In genomic region chr11:97198601-97199000, GRCm38 (mm10) we compare ENCODE assay signal across 7 mouse cellular contexts. TPM values are rescaled to one million over a fixed set of nuclear protein-coding genes. Genes with fewer than 3 reads are reported as not detected.
DNase-seq lines count a peak whose midpoint lies in the region; TF ChIP-seq lines count a peak whose summit lies in the region.

No protein-coding gene starts in this region.

- TF ChIP-seq CTCF in bone marrow macrophage, adult 2 months (IDR thresholded peaks at IDR 0.05; ENCODE audit: low read depth, low read length) = peak; percentile 39

- H3K9ac ChIP-seq in ES-E14 (ENCODE audit: insufficient read depth, low read depth, low read length, poor library complexity, severe bottlenecking) = no peak overlapping the region

- TF ChIP-seq POLR2A in bone marrow macrophage, adult 2 months (IDR thresholded peaks at IDR 0.05; ENCODE audit: borderline replicate concordance, low read depth, low read length) = no peak

- no peak overlapping the region for H3K27ac ChIP-seq in ES-E14 (ENCODE audit: insufficient read depth, low read depth, low read length, poor library complexity, severe bottlenecking)
- no peak overlapping the region for H3K27ac ChIP-seq in bone marrow macrophage, adult 2 months (ENCODE audit: insufficient read depth, low read depth, low read length)

- in situ Hi-C loops in ES-E14 (cut with MboI; ENCODE audit: low sequenced_read_pairs in 2 of 2, unreplicated experiment in 2 of 2) = no loop called here

- peaks cover 0 to 3% of the 10 kb centered on the region in 2 experiments; a peak in 1 of 4 replicates for H3K4me1 ChIP-seq in ES-E14 (ENCODE audit: control insufficient read depth in 2 of 2, insufficient read depth in 2 of 2, low read length in 2 of 2, poor library complexity in 1 of 2)
- H3K4me1 ChIP-seq in bone marrow macrophage, adult 2 months (ENCODE audit: control insufficient read depth, insufficient read depth, low read length) = peaks cover 9% of the 10 kb centered on the region

- DNase-seq in layer of hippocampus, postnatal 10 days (ENCODE audit: low spot score in 2 of 2) = peak; percentile 30 to 35
- DNase-seq in layer of hippocampus, adult 9-11 months = no peak
- DNase-seq in ES-E14 (ENCODE audit: low read depth, low spot score) = no peak
- DNase-seq in gastrocnemius, postnatal 10 days = peak; percentile 45
- peak; percentile 48 for DNase-seq in lung, postnatal 25 days (ENCODE audit: low spot score)
- peak; percentile 76 for DNase-seq in testis, postnatal 10 days (ENCODE audit: low spot score)

- H3K36me3 ChIP-seq in ES-E14 (ENCODE audit: control insufficient read depth, insufficient read depth, low read length, poor library complexity, severe bottlenecking) = no peaks in the 10 kb centered on the region

- no peak overlapping the region for H3K4me3 ChIP-seq in ES-E14 (ENCODE audit: insufficient read depth in 1 of 2, low read depth in 1 of 2, low read length in 2 of 2, poor library complexity in 1 of 2, severe bottlenecking in 1 of 2)
- H3K4me3 ChIP-seq in bone marrow macrophage, adult 2 months (ENCODE audit: insufficient read depth, low read length) = no peak overlapping the region

- no peaks in the 10 kb centered on the region for H3K9me3 ChIP-seq in ES-E14 (ENCODE audit: control insufficient read depth, insufficient read depth, low read depth, low read length)

TF ChIP-seq in ES-E14, 5 proteins besides CTCF, POLR2A, EP300 and RAD21:
- TF ChIP-seq HCFC1 (IDR thresholded peaks at IDR 0.05; ENCODE audit: borderline replicate concordance, insufficient read depth, low read length) (0 out of 2 replicates have a peak, but pooled peaks have one; percentile 12), CHD2 (IDR thresholded peaks at IDR 0.05; ENCODE audit: low read depth, low read length) (no peak)

RNA-seq across cellular contexts. Expression of gene Kpnb1, which starts 10.9 kb away (rescaled TPM):
- total RNA-seq in layer of hippocampus, postnatal 10 days (2021) = 100 to 1,000 TPM; 125 to 136 TPM
- total RNA-seq in ES-E14 (2012; rRNA removed) = 272 and 369 TPM in 2 replicates
- 84.9 and 87.9 TPM in 2 replicates for polyA plus RNA-seq in bone marrow macrophage, adult 2 months (2012; ENCODE audit: insufficient read depth, insufficient read length, missing spikeins)
- total RNA-seq in gastrocnemius, postnatal 10 days (2021) = 10 to 100 TPM; 72.9 to 87.5 TPM

RNA-seq across cellular contexts. Expression of gene Tbkbp1, which starts 47.3 kb away (rescaled TPM):
- total RNA-seq in layer of hippocampus, postnatal 10 days (2021) = 10 to 100 TPM; 54.4 to 60.4 TPM
- 3.5 and 4.5 TPM in 2 replicates for total RNA-seq in ES-E14 (2012; rRNA removed)
- polyA plus RNA-seq in bone marrow macrophage, adult 2 months (2012; ENCODE audit: insufficient read depth, insufficient read length, missing spikeins) = 36.7 and 39.2 TPM in 2 replicates
- 1 to 10 TPM; 7.1 to 9.9 TPM for total RNA-seq in gastrocnemius, postnatal 10 days (2021)

Comparison
In these comparisons a context has a peak if more than half of its experiments do, and no peak if none do; other contexts are left out.
1. DNase-seq: peak in layer of hippocampus, postnatal 10 days (2 of 2), gastrocnemius, postnatal 10 days (single experiment), lung, postnatal 25 days (single experiment) and testis, postnatal 10 days (single experiment); none in layer of hippocampus, adult 9-11 months (single experiment) and ES-E14 (single experiment).
2. RNA of gene Tbkbp1, which starts 47.3 kb away (total RNA-seq): 54.4 to 60.4 TPM in layer of hippocampus, postnatal 10 days; 7.1 to 9.9 TPM in gastrocnemius, postnatal 10 days and 3.5 to 4.5 TPM in ES-E14; every median in the first group is over 4 times any median in the second.